Mouse (Mus musculus): ENCODE results near the gene Tmem198.

The Tmem198 gene

DNA sequence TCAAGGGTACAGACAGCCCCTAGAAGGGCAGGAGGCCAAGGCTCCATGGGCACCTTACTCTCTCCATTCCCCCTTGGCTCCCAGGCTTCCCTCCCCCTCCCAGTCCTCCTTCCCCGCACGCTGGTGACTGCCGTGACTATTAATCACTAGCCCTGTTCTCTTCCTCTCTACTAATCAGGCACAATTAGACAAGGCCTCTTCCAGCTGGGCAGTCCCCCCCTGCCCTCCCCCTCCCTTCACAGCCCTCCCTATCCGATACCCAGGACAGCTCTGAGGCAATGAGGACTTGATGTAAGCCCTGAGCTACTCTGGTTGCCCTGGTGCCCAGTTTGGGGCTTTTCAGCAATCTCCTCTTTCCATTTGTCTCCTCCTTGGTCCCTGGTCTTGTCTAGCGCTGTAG lies 23.4 kb upstream of the Tmem198 start:
- DNase-seq, result no peak

DNA sequence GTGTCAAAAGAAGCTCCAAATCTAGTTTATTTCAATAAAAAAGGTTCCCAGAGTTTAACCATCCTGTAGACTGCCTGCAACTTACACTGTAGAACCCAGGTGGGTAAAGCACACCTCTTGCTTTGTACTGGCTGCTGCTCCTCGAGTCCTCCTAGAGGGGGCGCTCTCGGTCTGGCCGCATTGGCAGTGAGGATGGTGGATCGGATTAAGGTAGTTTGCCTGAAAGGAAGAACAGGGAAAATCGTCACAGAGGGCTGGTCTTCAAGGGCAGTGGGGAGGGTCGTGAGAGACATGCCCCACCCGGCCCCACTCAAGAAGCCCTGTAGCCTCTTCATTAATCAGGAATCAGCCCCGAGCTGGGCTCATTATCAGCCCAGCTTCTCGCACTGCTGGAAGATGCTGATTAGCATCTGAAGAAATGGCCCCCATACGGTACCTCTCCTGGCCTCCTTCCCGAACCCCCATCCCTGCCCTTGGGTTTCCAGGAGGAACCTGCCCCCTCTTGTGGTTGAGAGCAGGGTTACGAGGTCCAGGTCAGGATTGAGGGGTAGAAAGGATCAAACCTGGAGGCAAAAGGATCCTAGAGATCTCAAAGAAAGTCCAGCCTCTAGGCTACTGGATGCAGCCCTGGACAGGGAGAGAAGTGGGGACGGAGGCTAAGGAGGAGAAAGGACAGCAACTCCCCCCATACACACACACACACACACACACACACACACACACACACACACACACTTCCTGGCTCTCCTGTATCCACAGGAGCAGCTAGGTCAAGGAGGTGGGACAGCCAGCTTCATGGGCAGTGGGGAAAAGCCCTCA lies 22.4 kb upstream of the Tmem198 start:
- no peak for DNase-seq

DNA sequence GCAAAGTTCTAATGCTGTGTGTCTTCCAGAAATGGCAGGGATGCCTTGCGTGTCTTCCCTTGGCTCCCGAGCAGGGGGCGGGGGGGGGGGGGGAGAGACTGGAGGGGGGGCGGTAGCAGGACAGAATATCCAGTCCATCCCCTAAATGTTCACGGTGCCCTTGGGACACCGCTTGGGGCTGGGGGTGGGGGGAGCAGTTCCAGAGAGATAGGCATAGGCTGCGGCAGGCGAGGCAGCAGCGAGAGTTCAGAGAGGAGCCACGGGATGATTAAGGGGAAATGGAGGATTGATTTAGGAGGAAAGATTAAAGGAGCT lies 21.7 kb upstream of the Tmem198 start:
- no peak for DNase-seq

- DNase-seq, result peak; percentile 23
Measured at GRCm38 (mm10) chr1:75458025-75458788, 21.1 kb upstream of the Tmem198 start.

DNA sequence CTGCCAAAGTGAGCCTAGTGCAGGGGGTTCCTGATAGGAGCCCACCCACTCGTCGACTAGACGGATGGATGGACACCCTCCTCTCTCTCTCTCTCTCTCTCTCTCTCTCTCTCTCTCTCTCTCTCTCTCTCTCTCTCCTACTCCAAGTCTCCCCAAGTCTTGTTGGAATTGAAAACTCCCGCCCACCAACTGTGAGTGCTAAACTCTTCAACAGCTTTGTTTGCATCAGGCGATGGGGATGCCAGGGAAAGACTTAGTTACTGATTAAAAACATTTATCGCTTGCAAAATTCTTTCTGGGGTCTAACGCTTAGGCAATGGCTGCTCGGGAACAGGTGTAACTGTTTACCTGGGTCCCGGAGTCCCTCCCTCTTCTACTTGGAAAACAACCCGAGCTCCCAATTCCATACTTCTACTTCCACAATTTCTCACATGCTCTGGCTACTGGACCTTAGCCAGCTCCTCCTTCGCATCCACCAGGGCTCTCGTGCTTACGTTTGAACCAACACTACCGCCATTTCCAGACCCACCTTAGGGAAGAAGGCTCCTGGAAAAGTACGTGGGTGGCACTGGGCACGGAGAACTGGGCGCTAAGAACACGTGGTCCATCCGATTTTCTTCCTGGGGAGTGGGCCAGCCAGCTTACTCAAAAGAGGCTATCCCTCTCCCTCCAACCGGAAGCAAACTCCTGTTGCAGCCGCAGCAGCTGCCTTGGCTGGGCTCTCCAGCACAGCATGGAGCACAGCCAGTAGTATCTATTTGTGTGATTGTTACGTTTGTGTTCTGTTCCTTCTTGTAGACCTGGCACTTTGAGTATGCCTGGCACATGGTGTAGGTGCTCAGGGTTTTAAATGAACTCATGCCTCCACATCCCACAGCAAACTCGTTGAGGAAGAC lies 20.3 kb upstream of the Tmem198 start:
- DNase-seq, result no peak

GRCm38 (mm10) chr1:75460297-75460696 lies 19.0 kb upstream of the Tmem198 start:
- no peak for DNase-seq

DNA sequence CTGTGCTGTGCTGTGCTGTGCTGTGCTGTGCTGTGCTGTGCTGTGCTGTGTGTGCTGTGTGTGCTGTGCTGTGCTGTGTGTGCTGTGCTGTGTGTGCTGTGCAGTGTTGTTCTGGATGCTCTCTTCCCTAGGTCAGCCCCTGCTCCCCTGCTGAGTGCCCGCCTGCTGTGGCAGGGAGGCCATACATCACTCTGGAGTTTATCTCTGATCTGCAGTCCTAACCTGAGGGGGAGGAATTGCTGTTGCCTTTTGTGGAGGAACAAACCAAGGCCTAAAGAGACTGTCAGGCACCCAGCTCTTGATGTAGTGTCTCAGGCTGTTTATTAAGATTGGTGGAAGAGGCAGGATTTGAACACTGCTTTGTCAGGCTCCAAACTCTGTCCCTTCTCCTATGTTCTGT lies 16.7 kb upstream of the Tmem198 start:
- no peak for DNase-seq

- no peak for DNase-seq
Measured at GRCm38 (mm10) chr1:75463652-75464204, 15.6 kb upstream of the Tmem198 start.

DNA sequence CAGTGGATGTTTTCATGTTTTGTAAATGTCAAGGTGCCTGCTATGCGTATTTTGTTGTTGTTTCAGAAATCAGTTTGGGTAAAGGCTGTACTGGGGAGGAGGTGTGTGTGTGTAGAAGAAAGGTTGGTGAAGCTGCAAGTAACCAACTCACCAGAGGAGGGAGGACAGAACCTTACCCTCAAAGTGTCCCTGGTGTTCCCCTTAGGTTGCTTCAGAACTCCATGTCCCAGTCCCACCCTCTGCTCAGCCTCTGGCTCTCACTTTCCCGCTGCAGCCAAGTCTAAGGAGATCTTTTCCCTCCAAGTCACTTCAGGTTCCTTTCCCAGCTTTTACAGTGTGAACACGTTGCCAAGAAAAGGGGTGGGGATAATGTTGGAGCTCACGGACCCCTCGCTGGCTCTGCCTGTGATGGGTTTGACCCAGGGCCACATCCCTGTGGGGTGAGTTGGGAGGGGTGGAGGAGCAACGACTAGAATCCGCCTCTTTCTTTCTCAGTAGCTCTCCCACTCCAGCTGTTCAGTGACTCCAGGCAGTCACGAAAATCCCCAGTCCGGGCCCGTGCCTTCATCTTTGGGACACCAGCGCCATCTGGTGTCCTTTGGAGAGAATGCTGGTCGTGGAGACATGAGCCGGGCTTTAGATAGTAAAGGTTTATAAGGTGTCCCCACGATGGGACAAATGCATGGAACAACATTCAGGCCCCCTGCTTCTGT lies 12.0 kb upstream of the Tmem198 start:
- DNase-seq, result peak; percentile 67

- no peak for DNase-seq
Measured at GRCm38 (mm10) chr1:75469287-75469825, 10.0 kb upstream of the Tmem198 start.

GRCm38 (mm10) chr1:75476441-75476840 lies 2.9 kb upstream of the Tmem198 start:
- DNase-seq, result no peak

GRCm38 (mm10) chr1:75477264-75477965 lies 1.9 kb upstream of the Tmem198 start:
- peak; percentile 78 for DNase-seq

- no peak for DNase-seq
Measured at GRCm38 (mm10) chr1:75477966-75478290, 1.4 kb upstream of the Tmem198 start.

- peak; percentile 46 for DNase-seq
Measured at GRCm38 (mm10) chr1:75478497-75478896, 835 bp upstream of the Tmem198 start.

GRCm38 (mm10) chr1:75479635-75479989 lies 280 bp downstream of the Tmem198 start:
- DNase-seq, result no peak

GRCm38 (mm10) chr1:75480036-75480435 lies 704 bp downstream of the Tmem198 start:
- no peak for DNase-seq

GRCm38 (mm10) chr1:75480735-75481134 lies 1.4 kb downstream of the Tmem198 start:
- no peak for DNase-seq

GRCm38 (mm10) chr1:75486561-75486960 lies 7.2 kb downstream of the Tmem198 start:
- DNase-seq, result peak; percentile 63

DNA sequence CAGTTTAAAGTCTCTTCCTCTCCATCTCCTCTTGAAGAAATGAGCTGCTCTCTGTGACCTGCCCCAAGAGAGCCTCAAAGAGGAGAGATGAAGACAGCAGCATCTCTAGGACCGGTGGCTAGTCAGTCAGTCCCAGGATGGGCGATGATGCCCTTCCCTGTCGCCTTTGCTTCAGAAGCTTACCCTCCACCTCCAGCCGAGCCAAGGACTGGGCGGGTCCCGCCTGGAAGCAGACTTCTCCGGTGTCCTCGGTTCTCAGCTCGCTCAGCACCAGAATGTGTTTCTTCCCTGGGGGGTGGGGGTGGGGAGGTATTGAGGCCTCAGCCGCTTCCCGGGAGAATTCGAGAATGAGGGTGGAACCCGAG lies 7.7 kb downstream of the Tmem198 start:
- no peak for DNase-seq

- DNase-seq, result peak; percentile 82
Measured at GRCm38 (mm10) chr1:75487405-75488161, 8.3 kb downstream of the Tmem198 start.
